ENCODE assay signal across 8 mouse cellular contexts in genomic region chr19:27450458-27450857, GRCm38 (mm10). TPM values are rescaled to one million over a fixed set of nuclear protein-coding genes. Genes with fewer than 3 reads are reported as not detected.
DNase-seq lines count a peak whose midpoint lies in the region; ATAC-seq and TF ChIP-seq lines count a peak whose summit lies in the region.

No protein-coding gene starts in this region.

- H3K4me3 ChIP-seq in heart, adult 2 months, result no peak overlapping the region
- H3K4me3 ChIP-seq in forebrain, embryonic 11.5 days (ENCODE audit: low read depth, low read length), result no peak overlapping the region
- no peak overlapping the region for H3K4me3 ChIP-seq in hindbrain, postnatal 0 days (ENCODE audit: low read length)
- no peak overlapping the region for H3K4me3 ChIP-seq in limb, embryonic 11.5 days (ENCODE audit: low read depth, low read length)
- H3K4me3 ChIP-seq in neural tube, embryonic 11.5 days (ENCODE audit: low read depth, low read length), result no peak overlapping the region

- no peaks in the 10 kb centered on the region for H3K9me3 ChIP-seq in forebrain, embryonic 11.5 days (ENCODE audit: control insufficient read depth, low read length)
- no peaks in the 10 kb centered on the region for H3K9me3 ChIP-seq in hindbrain, postnatal 0 days (ENCODE audit: low read length)
- no peaks in the 10 kb centered on the region for H3K9me3 ChIP-seq in limb, embryonic 11.5 days (ENCODE audit: control insufficient read depth, low read length)
- H3K9me3 ChIP-seq in neural tube, embryonic 11.5 days (ENCODE audit: control insufficient read depth, low read length), result no peaks in the 10 kb centered on the region

- H3K27ac ChIP-seq in heart, adult 2 months, result no peak overlapping the region
- no peak overlapping the region for H3K27ac ChIP-seq in forebrain, embryonic 11.5 days (ENCODE audit: low read depth, low read length)
- no peak overlapping the region for H3K27ac ChIP-seq in hindbrain, postnatal 0 days
- no peak overlapping the region for H3K27ac ChIP-seq in limb, embryonic 11.5 days (replicated peaks; ENCODE audit: low read depth, low read length)
- H3K27ac ChIP-seq in neural tube, embryonic 11.5 days (ENCODE audit: low read depth, low read length), result no peak overlapping the region

- no peak overlapping the region for H3K9ac ChIP-seq in heart, adult 2 months (ENCODE audit: low read depth, low read length)
- H3K9ac ChIP-seq in forebrain, embryonic 11.5 days (ENCODE audit: low read length), result no peak overlapping the region
- no peak overlapping the region for H3K9ac ChIP-seq in hindbrain, postnatal 0 days (replicated peaks; ENCODE audit: low read length)
- no peak overlapping the region for H3K9ac ChIP-seq in limb, embryonic 11.5 days (ENCODE audit: low read length)
- H3K9ac ChIP-seq in neural tube, embryonic 11.5 days (ENCODE audit: low read length), result no peak overlapping the region

- no peaks in the 10 kb centered on the region for H3K36me3 ChIP-seq in heart, adult 2 months (ENCODE audit: control insufficient read depth, insufficient read depth, low read length)
- H3K36me3 ChIP-seq in forebrain, embryonic 11.5 days (ENCODE audit: control insufficient read depth, insufficient read depth, low read length), result no peaks in the 10 kb centered on the region
- H3K36me3 ChIP-seq in hindbrain, postnatal 0 days (ENCODE audit: insufficient read depth, low read length), result no peaks in the 10 kb centered on the region
- no peaks in the 10 kb centered on the region for H3K36me3 ChIP-seq in limb, embryonic 11.5 days (ENCODE audit: control insufficient read depth, insufficient read depth, low read length)
- no peaks in the 10 kb centered on the region for H3K36me3 ChIP-seq in neural tube, embryonic 11.5 days (ENCODE audit: control insufficient read depth, insufficient read depth, low read length)

- H3K4me1 ChIP-seq in heart, adult 2 months (ENCODE audit: control insufficient read depth, insufficient read depth, low read length), result no peaks in the 10 kb centered on the region
- no peaks in the 10 kb centered on the region for H3K4me1 ChIP-seq in forebrain, embryonic 11.5 days (replicated peaks; ENCODE audit: control insufficient read depth, insufficient read depth, low read length)
- H3K4me1 ChIP-seq in hindbrain, postnatal 0 days (ENCODE audit: insufficient read depth, low read length), result no peaks in the 10 kb centered on the region
- no peaks in the 10 kb centered on the region for H3K4me1 ChIP-seq in limb, embryonic 11.5 days (ENCODE audit: control insufficient read depth, insufficient read depth, low read length)
- H3K4me1 ChIP-seq in neural tube, embryonic 11.5 days (ENCODE audit: control insufficient read depth, insufficient read depth, low read length), result no peaks in the 10 kb centered on the region

- no peaks in the 10 kb centered on the region for H3K27me3 ChIP-seq in heart, adult 2 months (ENCODE audit: control insufficient read depth, insufficient read depth, low read length)
- no peaks in the 10 kb centered on the region for H3K27me3 ChIP-seq in forebrain, embryonic 11.5 days (ENCODE audit: control insufficient read depth, insufficient read depth, low read length)
- H3K27me3 ChIP-seq in hindbrain, postnatal 0 days (ENCODE audit: insufficient read depth, low read length), result no peaks in the 10 kb centered on the region
- no peaks in the 10 kb centered on the region for H3K27me3 ChIP-seq in limb, embryonic 11.5 days (ENCODE audit: control insufficient read depth, insufficient read depth, low read length)
- no peaks in the 10 kb centered on the region for H3K27me3 ChIP-seq in neural tube, embryonic 11.5 days (ENCODE audit: control insufficient read depth, insufficient read depth, low read length)

- no peak; the same call in 1 of the 2 replicates for ATAC-seq in forebrain, embryonic 11.5 days (replicated peaks; ENCODE audit: low FRiP score)
- peak; percentile 70 for ATAC-seq in hindbrain, postnatal 0 days
- 0 out of 2 replicates have a peak, but pooled peaks have one; percentile 26 for ATAC-seq in limb, embryonic 11.5 days (ENCODE audit: insufficient number of reproducible peaks, low FRiP score, low TSS enrichment, low read depth)
- no peak for ATAC-seq in neural tube, embryonic 11.5 days (ENCODE audit: insufficient read depth, low FRiP score, low TSS enrichment)

- TF ChIP-seq POLR2A in heart, adult 2 months (IDR thresholded peaks at IDR 0.05; ENCODE audit: insufficient read depth, low read depth, low read length), result no peak

- no peaks in the 10 kb centered on the region for H3K79me2 ChIP-seq in heart, adult 2 months (replicated peaks; ENCODE audit: control insufficient read depth, insufficient read depth, low read length)

- H3K4me2 ChIP-seq in forebrain, embryonic 11.5 days (ENCODE audit: low read depth, low read length, severe bottlenecking), result no peak overlapping the region
- H3K4me2 ChIP-seq in hindbrain, postnatal 0 days (ENCODE audit: low read depth, low read length), result no peak overlapping the region
- H3K4me2 ChIP-seq in limb, embryonic 11.5 days (ENCODE audit: low read depth, severe bottlenecking), result no peak overlapping the region
- no peak overlapping the region for H3K4me2 ChIP-seq in neural tube, embryonic 11.5 days (ENCODE audit: low read depth)

- TF ChIP-seq CTCF in heart, adult 2 months (IDR thresholded peaks at IDR 0.05), result peak; percentile 76
- peak; percentile 95 for TF ChIP-seq CTCF in hindbrain, postnatal 0 days (IDR thresholded peaks at IDR 0.05; ENCODE audit: low read depth)

- DNase-seq in heart, adult 2 months, result peak in 1 of 2 experiments; percentile 56
- DNase-seq in heart, postnatal 25 days (ENCODE audit: low spot score), result no peak
- peak; percentile 75 for DNase-seq in adrenal gland, postnatal 25 days
- peak; percentile 87 for DNase-seq in forebrain, embryonic 11.5 days (ENCODE audit: low spot score)
- DNase-seq in hindbrain, postnatal 0 days (ENCODE audit: low spot score), result peak; percentile 92
- DNase-seq in limb, embryonic 11.5 days (ENCODE audit: low spot score), result peak; percentile 85
- peak; percentile 81 for DNase-seq in neural tube, embryonic 11.5 days (ENCODE audit: low spot score)
- peak; percentile 21 for DNase-seq in testis, postnatal 14 days (ENCODE audit: low spot score)

- intact Hi-C loops in heart, adult 2 months (cut with DNase I), result no loop called here
- intact Hi-C loops in heart, postnatal 25 days (cut with DNase I), result no loop called here

- TF ChIP-seq EP300 in heart, adult 2 months (IDR thresholded peaks at IDR 0.05; ENCODE audit: insufficient read depth, low read depth, low read length), result no peak

- WGBS in heart, adult 2 months, result 28% methylated on average over 4 of the region's 4 CpGs
- 51% methylated on average over 4 of the region's 4 CpGs for WGBS in forebrain, embryonic 11.5 days
- 21% methylated on average over 4 of the region's 4 CpGs for WGBS in hindbrain, postnatal 0 days
- 38% methylated on average over 4 of the region's 4 CpGs for WGBS in limb, embryonic 11.5 days
- WGBS in neural tube, embryonic 11.5 days, result 47% methylated on average over 4 of the region's 4 CpGs

RNA-seq across cellular contexts. Expression of gene Pum3, which starts 20.8 kb away (rescaled TPM):
- 10 to 100 TPM; 30.9 to 33.7 TPM for total RNA-seq in heart, adult 2 months (2021)
- 18.6 and 22.7 TPM in 2 replicates for polyA plus RNA-seq in heart, adult 2 months (2012; rRNA removed)
- total RNA-seq in heart, postnatal 25 days (2021), result 10 to 100 TPM; 27.0 to 30.9 TPM
- total RNA-seq in adrenal gland, postnatal 25 days (2021), result 80.2 and 91.7 TPM in 2 replicates
- 77.7 and 93.1 TPM in 2 replicates for polyA plus RNA-seq in forebrain, embryonic 11.5 days (2014; fragmentation: Nextera tagmentation; extraction: Ambion mirVana)
- total RNA-seq in hindbrain, postnatal 0 days (2014; rRNA removed), result 13.1 and 15.7 TPM in 2 replicates
- 50.3 and 58.9 TPM in 2 replicates for polyA plus RNA-seq in hindbrain, postnatal 0 days (2015; fragmentation: Nextera tagmentation; extraction: Ambion mirVana)
- polyA plus RNA-seq in limb, embryonic 11.5 days (2014; fragmentation: Nextera tagmentation; extraction: Ambion mirVana), result 94.6 and 103 TPM in 2 replicates
- 78.0 and 89.0 TPM in 2 replicates for polyA plus RNA-seq in neural tube, embryonic 11.5 days (2014; fragmentation: Nextera tagmentation; extraction: Ambion mirVana)

Comparison
In these comparisons a context has a peak if more than half of its experiments do, and no peak if none do; other contexts are left out.
1. ATAC-seq: peak in hindbrain, postnatal 0 days (single experiment) and limb, embryonic 11.5 days (single experiment); none in forebrain, embryonic 11.5 days (single experiment) and neural tube, embryonic 11.5 days (single experiment).